Mouse (Mus musculus): ENCODE data around the gene Mrpl14.

- TF ChIP-seq EP300 (IDR thresholded peaks at IDR 0.05; ENCODE audit: low read depth) = no peak
- no peak for TF ChIP-seq CTCF (IDR thresholded peaks at IDR 0.05; ENCODE audit: low read depth)
Measured at GRCm38 (mm10) chr17:45708179-45708578, 22.1 kb downstream of the Mrpl14 start.
